Mouse (Mus musculus) heart, embryonic 16.5 days (tissue): Measurements from ENCODE around the gene Catsperd. TPM values are rescaled to one million over a fixed set of nuclear protein-coding genes. Genes with fewer than 3 reads are reported as not detected.

Experiments used
- ATAC-seq: fragments of 200-750 bp; cut with Nextera tagmentation; replicated peaks from 2 replicates; pipeline ENCODE4 v1.8.0; 2017; ENCODE audit warnings: moderate number of reproducible peaks; ENCODE audit not compliant: insufficient read depth, low FRiP score; ENCODE audit errors: extremely low read depth
- H3K27ac ChIP-seq: fragments of 300-500 bp; sonication (generic); 2 replicates; pipeline ENCODE4 v1.5.1; 2014; ENCODE audit warnings: mild to moderate bottlenecking, low read length, control low read depth, moderate library complexity
- H3K27me3 ChIP-seq: fragments of 300-500 bp; sonication (generic); 2 replicates; pipeline ENCODE4 v1.6.1; 2014; ENCODE audit warnings: low read length, mixed read lengths; ENCODE audit not compliant: control insufficient read depth, insufficient read depth
- H3K36me3 ChIP-seq: fragments of 300-500 bp; sonication (generic); 2 replicates; pipeline ENCODE4 v1.6.1; 2014; ENCODE audit not compliant: control insufficient read depth, insufficient read depth
- H3K4me1 ChIP-seq: fragments of 300-500 bp; sonication (generic); 2 replicates; pipeline ENCODE4 v1.6.1; 2014; ENCODE audit warnings: low read length, mixed read lengths; ENCODE audit not compliant: control insufficient read depth, insufficient read depth
- H3K4me2 ChIP-seq: fragments of 300-500 bp; sonication (generic); 2 replicates; pipeline ENCODE4 v1.6.1; 2014; ENCODE audit warnings: low read depth, mild to moderate bottlenecking, control low read depth, low read length
- H3K4me3 ChIP-seq: fragments of 300-500 bp; sonication (generic); 2 replicates; pipeline ENCODE4 v1.5.1; 2014; ENCODE audit warnings: mild to moderate bottlenecking, control low read depth, low read length
- H3K9ac ChIP-seq: fragments of 300-500 bp; sonication (generic); 2 replicates; pipeline ENCODE4 v1.6.1; 2014; ENCODE audit warnings: low read length, control low read depth
- H3K9me3 ChIP-seq: fragments of 300-500 bp; sonication (generic); replicated peaks from 2 replicates; pipeline ENCODE4 v1.6.1; 2016; ENCODE audit warnings: low read length; ENCODE audit not compliant: control insufficient read depth
- WGBS: fragments of 180-500 bp; shearing (Covaris S2); extraction: QIAGEN DNeasy Blood & Tissue Kit; methylation state at CpG from one replicate; pipeline ENCODE4 v1.1.7; 2014; 5-methylcytosine and 5-hydroxymethylcytosine counted together
- polyA plus RNA-seq: library from polyadenylated mRNA; unstranded; fragments of >200 nt; fragmentation: Nextera tagmentation; extraction: Ambion mirVana; gene quantifications from 2 replicates; pipeline ENCODE4 v1.2.1, GENCODE M21; 2015

Catsperd gene
- polyA plus RNA-seq, 1 experiment from 2014 or later: 0.29 TPM

GRCm38 (mm10) chr17:56668384-56669144 is 40.6 kb downstream of the Catsperd start:
- peaks cover 3% of the 10 kb centered on the region for H3K4me1 ChIP-seq
- H3K9ac ChIP-seq: peak overlapping the region; percentile 72
- H3K9me3 ChIP-seq: no peaks in the 10 kb centered on the region
- no peaks in the 10 kb centered on the region for H3K36me3 ChIP-seq
- peak overlapping the region; percentile 96 for H3K4me2 ChIP-seq
- peak overlapping the region; percentile 56 for H3K4me3 ChIP-seq
- no peak for ATAC-seq
- no peak overlapping the region for H3K27ac ChIP-seq
- H3K27me3 ChIP-seq: peaks cover 3% of the 10 kb centered on the region; the same call in 1 of the 2 replicates
- WGBS: 2% methylated on average over 31 of the region's 31 CpGs

- Histone ChIP-seq H3K9ac (no peak overlapping the region), H3K4me2 (no peak overlapping the region), H3K27ac (no peak overlapping the region), H3K36me3 (no peaks in the 10 kb centered on the region), H3K4me3 (no peak overlapping the region), H3K27me3 (peaks cover 3% of the 10 kb centered on the region; the same call in 1 of the 2 replicates), H3K4me1 (peaks cover 11% of the 10 kb centered on the region), H3K9me3 (no peaks in the 10 kb centered on the region)
- ATAC-seq: no peak
- 80% methylated on average over 8 of the region's 8 CpGs for whole genome bisulfite sequencing
Measured at GRCm38 (mm10) chr17:56669766-56670165, 41.8 kb downstream of the Catsperd start.

GRCm38 (mm10) chr17:56672941-56673646 is 45.2 kb downstream of the Catsperd start, which contains the start of gene Ranbp3:
TSS of gene Ranbp3 (plus strand) at chr17:56673294.
- Histone ChIP-seq H3K27ac (peak within 1 kb of the TSS; percentile 95), H3K4me2 (peak within 1 kb of the TSS; percentile 83), H3K9ac (peak within 1 kb of the TSS; percentile 88), H3K27me3 (no peaks in the 10 kb centered on the region), H3K4me3 (peak within 1 kb of the TSS; percentile 66), H3K4me1 (peaks cover 14% of the 10 kb centered on the region), H3K9me3 (no peaks in the 10 kb centered on the region), H3K36me3 (peaks cover 7% of the 10 kb centered on the region; the same call in 1 of the 2 replicates)
- 0% methylated on average over 63 of the region's 66 CpGs for WGBS
- peak; percentile 94 for ATAC-seq

- Histone ChIP-seq H3K4me2 (peak overlapping the region; percentile 79), H3K36me3 (peaks cover 7% of the 10 kb centered on the region; the same call in 1 of the 2 replicates), H3K4me3 (peak overlapping the region; percentile 66), H3K9me3 (no peaks in the 10 kb centered on the region), H3K9ac (peak overlapping the region; percentile 88), H3K27ac (peak overlapping the region; percentile 80), H3K4me1 (peaks cover 11% of the 10 kb centered on the region), H3K27me3 (no peaks in the 10 kb centered on the region)
- ATAC-seq: peak; percentile 10
- 1% methylated on average over 36 of the region's 37 CpGs for WGBS
Measured at GRCm38 (mm10) chr17:56673647-56674416, 45.9 kb downstream of the Catsperd start.

- no peaks in the 10 kb centered on the region for H3K9me3 ChIP-seq
- peaks cover 15% of the 10 kb centered on the region for H3K36me3 ChIP-seq
- no peaks in the 10 kb centered on the region for H3K27me3 ChIP-seq
- WGBS: 68% methylated on average over 4 of the region's 4 CpGs
- no peak for ATAC-seq
- no peak overlapping the region for H3K9ac ChIP-seq
- H3K4me2 ChIP-seq: no peak overlapping the region
- H3K4me3 ChIP-seq: no peak overlapping the region
- peaks cover 19% of the 10 kb centered on the region for H3K4me1 ChIP-seq
- H3K27ac ChIP-seq: no peak overlapping the region
Measured at GRCm38 (mm10) chr17:56681791-56682190, 53.8 kb downstream of the Catsperd start.

- 23% methylated on average over 3 of the region's 3 CpGs for WGBS
- Histone ChIP-seq H3K27me3 (no peaks in the 10 kb centered on the region), H3K9me3 (no peaks in the 10 kb centered on the region), H3K27ac (no peak overlapping the region), H3K36me3 (peaks cover 13% of the 10 kb centered on the region), H3K9ac (no peak overlapping the region), H3K4me1 (peaks cover 18% of the 10 kb centered on the region), H3K4me3 (no peak overlapping the region), H3K4me2 (no peak overlapping the region)
- ATAC-seq: no peak
Measured at GRCm38 (mm10) chr17:56682880-56683279, 54.9 kb downstream of the Catsperd start.

- no peak overlapping the region for H3K9ac ChIP-seq
- H3K36me3 ChIP-seq: peaks cover 13% of the 10 kb centered on the region
- H3K4me3 ChIP-seq: no peak overlapping the region
- H3K4me2 ChIP-seq: no peak overlapping the region
- H3K27ac ChIP-seq: no peak overlapping the region
- no peaks in the 10 kb centered on the region for H3K9me3 ChIP-seq
- no peaks in the 10 kb centered on the region for H3K27me3 ChIP-seq
- no peak for ATAC-seq
- H3K4me1 ChIP-seq: peaks cover 20% of the 10 kb centered on the region
- 84% methylated on average over 5 of the region's 5 CpGs for WGBS
Measured at GRCm38 (mm10) chr17:56683546-56684140, 55.7 kb downstream of the Catsperd start.

- no peak overlapping the region for H3K9ac ChIP-seq
- no peaks in the 10 kb centered on the region for H3K27me3 ChIP-seq
- peaks cover 20% of the 10 kb centered on the region for H3K4me1 ChIP-seq
Measured at GRCm38 (mm10) chr17:56684649-56685048, 56.7 kb downstream of the Catsperd start.

More at GRCm38 (mm10) chr17:56684649-56685048, 56.7 kb downstream of the Catsperd start:
- Histone ChIP-seq H3K36me3 (peaks cover 13% of the 10 kb centered on the region), H3K4me3 (no peak overlapping the region), H3K27ac (no peak overlapping the region), H3K4me2 (no peak overlapping the region), H3K9me3 (no peaks in the 10 kb centered on the region)
- ATAC-seq: no peak
- WGBS: 80% methylated on average over 2 of the region's 2 CpGs
